Mouse (Mus musculus) gastrocnemius, postnatal 10 days (tissue): ENCODE measurements around the gene Pnpla5. TPM values are rescaled to one million over a fixed set of nuclear protein-coding genes. Genes with fewer than 3 reads are reported as not detected.
"Not testable (repeated sequence)": the region's sequence is repeated elsewhere in the genome, so short reads cannot be mapped to it uniquely, and the experiment has no call there.

Source experiments
- DNase-seq: peaks from one replicate; pipeline ENCODE4 v3.0.0; 2021; ENCODE audit warnings: mixed read lengths
- total RNA-seq, 2 experiments: library from RNA; stranded (reverse); gene quantifications; 2 replicates each; pipeline ENCODE4 v1.2.3; 2021

Pnpla5 gene
- total RNA-seq, 2 experiments from 2014 or later = not detected

DNA sequence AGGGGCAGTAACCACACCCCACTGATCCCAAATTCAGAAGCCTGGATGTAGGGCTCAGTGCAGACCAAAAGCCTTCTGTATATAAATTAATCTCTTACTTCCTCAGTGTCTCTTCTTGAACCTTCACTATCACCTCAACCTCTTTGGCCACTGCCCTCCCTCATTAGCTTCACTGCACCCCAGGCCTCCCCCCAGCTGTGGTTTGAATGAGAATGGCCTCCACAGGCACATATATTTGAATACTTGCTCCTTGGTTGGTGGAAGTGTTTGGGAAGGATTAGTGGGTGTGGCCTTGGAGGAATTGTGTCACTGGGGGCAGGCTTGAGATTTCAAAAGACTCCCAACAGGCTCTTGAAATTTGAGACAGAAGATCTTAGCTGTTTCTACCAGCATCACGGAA, 6.5 kb downstream of the Pnpla5 start:
- no peak for DNase-seq

DNA sequence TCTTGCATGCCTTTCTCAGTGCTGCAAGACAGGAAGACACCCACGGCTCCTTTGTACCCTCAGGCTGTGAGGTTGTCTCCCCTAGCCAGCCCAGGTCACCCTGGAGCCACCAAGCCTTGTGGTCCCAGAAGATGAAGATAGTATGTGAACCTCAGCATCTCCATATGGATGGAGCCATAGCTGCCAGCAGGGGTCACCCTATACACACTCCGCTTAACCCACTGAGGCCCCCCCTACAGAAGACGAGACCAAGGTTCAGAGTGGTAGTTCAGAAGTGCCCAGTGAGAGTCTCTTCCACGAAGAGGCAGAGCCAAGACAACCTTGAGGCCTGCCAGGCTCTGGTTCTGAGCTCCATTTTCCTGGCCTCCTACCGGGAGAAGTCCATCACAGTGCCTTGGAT, 7.2 kb downstream of the Pnpla5 start:
- no peak for DNase-seq

DNA sequence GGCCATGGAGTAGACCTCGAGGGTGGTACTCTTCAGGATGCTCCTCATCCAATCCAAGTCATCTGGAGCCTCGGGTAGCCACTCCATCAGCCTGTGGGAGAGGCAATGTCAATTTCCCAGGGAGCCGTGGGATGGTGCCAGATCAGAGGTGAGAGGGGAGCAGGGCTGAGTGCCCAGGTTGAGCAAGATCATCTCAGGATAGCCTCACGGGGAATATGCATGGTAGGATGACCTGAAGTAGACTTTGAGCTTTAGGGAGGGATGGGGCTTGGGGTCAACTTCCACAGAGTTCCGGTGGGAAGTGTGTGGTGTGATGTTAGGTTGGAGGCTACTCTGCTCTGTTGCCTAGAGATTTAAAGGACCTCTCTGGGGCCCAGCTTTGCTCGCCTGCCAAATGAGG, 9.1 kb downstream of the Pnpla5 start:
- no peak for DNase-seq

DNA sequence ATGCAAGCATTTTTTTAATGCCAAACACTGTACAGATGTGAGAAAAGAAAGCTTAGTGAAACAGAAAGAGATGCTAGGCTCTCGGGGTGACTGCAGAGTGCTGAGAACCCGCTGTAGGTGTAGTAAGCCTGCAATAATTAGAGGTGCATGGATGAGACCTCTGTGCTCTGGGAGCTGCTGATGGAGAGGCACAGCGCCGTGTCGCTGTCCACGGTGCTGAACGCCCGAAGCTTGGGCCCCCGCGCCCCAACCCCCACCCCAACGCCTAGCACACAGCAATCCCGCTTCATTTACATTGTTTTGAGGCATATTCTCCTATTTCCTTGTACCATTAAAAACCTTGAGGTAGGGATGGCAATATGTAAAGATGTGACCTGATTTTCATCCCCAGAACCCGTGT, 14.1 kb downstream of the Pnpla5 start:
- DNase-seq = peak; percentile 52

DNA sequence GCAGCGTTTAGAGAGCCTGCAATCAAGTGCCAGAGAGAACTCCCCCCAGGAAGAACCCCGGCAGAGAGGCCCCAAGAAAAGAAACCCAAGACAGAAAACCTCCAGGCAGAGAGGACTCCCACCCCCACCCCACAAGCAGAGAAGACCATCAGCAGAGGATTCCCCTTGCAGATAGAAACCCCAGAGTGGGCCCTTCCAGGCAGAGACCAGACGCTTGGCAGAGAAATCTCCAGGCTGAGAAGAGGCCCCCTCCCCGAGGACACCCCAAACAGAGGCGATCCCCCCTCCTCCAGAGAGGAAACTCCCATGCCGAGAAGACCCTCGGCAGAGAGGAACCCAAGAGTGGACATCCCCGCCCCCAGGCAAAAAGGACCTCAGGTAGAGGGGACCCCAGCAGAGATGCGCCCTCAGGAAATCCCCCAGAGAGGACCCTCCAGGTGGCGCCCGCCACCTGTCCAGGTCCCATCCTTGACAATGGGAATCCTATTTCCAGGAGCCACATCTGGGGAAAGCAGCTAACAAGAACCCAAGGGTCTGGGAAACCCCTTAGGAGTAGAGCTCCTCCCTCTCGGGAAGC, 17.0 kb downstream of the Pnpla5 start:
- no peak for DNase-seq

DNA sequence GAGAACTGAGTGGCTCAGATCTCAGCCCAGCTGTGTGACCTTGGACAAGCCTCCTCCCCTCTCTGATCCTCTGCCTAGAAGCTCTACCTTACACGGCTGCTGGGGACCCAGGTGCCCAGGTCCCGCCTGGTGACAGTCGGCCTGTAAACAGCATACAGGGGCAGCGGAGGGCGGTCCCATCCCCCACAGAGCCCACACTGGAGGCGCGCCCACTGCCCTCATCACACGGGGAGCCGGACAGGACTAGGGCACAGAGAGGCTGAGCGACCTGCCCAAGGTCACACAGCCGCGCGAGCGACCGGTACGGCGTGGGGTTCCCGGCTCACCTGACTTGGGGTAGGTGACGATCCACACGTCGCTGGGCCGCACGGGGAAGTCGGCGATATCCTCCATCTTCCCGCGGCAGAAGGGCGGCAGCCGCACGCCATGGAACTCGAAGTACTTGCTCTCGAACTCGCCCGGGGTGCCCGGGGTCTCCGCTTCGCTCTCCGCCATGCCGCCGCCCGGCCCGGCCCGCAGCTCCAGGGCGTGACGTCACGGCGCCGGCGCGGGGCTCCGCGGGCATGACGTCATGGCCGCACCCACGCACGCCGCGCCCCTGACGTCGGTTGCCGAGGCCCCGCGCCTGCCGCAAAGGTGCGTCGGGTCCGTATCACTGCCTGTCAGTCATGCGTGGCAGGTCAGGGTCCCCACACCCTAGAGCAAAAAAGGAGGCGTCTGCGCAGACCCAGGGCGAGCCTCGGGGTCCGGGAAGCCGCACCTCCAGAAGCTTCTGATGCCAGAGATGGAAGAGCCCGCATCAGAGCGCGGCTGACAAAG, 17.7 kb downstream of the Pnpla5 start, which contains the start of gene Sult4a1:
Gene Sult4a1 (minus strand): TSS at position 650 of the 819 bp plus-strand sequence.
- DNase-seq = no peak

DNA sequence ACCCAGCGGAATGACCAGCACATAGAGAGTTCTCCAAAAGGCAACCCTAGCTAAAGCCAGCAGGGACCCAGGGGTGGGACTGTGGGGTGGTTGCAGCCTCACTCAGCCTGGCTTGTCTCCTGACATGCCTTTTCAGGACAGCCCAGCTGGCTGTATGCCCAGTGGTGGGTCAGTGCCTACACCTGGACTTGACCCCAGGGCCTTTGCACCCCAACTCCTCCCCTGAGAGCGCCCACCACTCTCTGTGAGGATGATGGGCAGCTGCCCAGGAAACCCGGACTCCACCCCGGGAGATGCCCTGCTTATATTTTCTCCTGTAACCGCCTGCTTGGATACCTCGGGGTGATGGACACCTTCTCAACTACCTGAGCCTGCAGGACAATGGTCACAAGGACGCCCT, 18.3 kb downstream of the Pnpla5 start:
- DNase-seq = no peak

DNA sequence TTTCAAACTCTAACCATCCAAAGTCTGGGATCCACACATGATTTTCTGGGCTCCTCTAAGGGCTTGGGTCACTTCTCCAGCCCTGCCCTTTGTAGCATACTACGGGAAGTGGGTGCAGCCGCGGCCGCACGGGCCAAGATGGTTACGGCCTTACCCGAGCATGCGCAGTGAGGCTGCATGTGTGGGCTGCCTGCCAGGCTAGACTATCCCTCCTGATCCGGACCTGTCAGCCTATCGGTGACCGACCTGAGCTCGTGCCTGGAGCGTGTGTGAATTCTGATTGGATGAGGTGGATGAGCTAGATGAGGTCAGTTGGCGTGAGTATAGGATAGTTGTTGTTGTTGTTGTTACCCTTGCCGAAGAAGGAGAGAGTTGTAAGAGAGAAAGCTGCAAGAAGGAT, 25.4 kb downstream of the Pnpla5 start:
- not testable (repeated sequence) for DNase-seq

DNA sequence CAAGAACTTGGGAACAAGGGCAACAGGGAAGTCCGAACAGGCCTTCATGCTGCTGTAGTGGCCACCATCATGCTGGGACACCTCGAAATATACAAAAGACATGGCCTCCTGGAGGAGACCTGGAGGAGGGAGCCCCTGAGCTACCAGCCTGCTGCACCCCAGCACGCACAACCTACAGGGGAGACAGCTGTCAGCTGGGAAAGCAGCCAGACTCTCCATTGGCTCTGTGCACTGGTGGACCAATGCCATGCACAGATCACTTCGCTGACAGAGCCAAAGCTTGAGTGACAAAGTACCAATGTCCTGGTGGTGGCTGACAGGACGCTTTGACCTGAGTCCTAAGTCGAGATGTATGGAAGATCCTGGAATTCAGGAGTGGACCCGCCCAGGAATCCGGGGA, 26.9 kb downstream of the Pnpla5 start:
- DNase-seq = peak; percentile 43

DNA sequence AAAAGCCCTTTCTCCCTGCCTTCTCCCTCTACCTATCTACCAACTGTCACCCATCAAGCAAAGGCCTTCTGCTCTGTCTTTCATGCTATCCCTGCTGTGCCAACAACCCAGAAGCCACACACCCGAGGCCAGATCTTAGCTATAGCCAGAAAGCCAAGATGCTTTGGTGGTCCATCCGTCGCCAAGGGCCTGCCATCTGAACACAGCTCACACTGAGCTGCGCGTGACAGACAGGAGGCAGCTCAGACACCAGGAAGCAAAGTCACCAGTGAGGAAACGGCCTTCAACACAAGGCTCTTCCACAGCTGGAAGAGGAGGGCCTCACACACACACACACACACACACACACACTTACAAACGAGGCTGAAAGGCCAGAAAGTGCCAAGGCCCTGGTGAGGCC, 28.1 kb downstream of the Pnpla5 start:
- DNase-seq = no peak

DNA sequence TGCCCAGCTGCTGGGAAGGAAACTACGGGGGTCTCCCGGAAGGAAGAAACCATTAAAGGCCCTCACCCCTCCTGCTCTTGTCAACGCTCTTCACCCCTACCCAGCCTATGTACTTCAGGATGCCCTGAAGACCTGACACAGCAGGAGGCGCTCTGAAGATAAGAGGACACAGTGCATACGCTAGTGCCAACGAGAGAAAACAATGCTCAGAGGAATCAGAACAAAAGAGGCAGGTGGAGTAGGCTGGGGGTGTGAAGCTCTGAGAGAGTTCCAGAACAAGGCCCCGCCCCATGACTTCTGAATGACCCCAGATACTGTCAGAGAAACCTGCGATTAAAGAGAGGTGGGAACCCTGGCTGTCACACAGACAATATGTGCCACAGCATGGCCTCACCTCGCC, 36.2 kb downstream of the Pnpla5 start:
- no peak for DNase-seq

DNA sequence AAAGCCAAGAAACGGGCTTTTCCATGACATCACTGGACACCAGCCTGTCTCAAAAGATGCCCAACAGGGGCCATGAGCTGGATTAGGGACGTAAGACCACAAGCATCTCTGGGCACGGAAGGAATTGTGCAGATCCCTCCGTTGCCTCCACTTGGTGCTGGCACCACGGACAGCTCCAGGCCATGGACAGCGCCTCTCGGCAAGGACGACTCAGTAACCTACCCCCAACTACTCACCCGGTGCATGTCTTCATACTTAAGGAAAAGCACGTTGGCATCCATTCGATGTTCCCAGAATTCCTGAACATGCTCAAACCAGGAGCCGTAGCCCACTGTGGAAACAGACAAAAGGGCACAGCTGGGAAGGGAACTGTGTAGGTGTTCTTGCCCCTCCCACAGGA, 36.6 kb downstream of the Pnpla5 start:
- DNase-seq = no peak

DNA sequence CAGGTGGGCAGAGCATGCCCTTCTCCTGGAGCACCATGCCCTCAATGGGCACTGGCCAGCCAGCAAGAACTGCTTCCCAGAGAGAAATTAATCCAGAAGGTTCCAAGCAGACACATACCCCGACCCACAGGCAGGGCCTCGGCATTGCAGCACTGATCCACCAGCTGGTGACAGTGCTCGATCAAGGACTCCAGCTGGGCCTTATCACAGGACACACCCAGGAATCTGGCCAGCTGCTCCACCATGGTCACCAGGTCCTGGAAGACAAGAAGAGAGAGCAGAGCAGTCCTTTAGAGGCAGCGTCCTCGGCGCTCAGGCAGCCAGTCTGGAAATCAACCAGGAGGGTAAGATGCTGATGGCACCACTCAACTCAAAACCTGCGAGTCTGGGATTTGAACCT, 42.9 kb downstream of the Pnpla5 start:
- no peak for DNase-seq

DNA sequence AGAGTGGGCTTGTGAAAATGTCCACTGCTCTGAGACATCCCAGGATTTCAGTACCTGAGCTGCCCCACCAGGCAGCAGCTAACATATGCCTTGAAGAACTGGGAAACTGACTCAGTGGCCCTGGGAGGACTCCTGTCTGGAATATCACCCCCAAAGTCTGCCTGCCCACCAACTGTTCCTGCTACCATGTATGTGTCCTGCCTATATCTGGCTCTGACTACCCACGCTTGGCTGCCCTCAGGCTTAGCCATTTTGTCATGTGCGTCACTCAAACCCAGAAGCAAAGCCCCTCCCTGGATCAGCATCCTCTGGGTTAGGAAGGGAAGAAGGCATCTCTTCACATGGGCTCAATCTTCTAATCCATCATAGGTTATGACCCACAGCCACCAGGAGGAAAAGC, 43.5 kb downstream of the Pnpla5 start:
- DNase-seq = no peak

DNA sequence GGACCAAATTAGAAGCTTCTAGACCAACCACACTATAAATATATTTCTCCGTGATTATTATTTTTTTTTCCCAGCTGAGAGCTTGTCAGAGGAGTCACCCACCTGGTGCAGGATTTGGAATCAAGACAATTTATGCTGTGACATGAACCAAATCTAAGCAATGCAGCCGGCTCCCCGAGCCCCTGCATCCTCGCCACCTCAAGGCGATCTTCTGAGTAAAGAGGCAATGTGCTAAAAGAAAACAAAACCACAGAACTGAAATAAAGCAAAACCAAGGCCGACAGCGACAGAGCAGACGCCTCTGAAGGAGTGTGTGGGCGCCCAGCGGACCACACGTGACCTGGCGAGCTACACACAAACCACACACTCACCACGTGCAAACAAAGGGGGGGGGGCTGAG, 44.3 kb downstream of the Pnpla5 start:
- no peak for DNase-seq

DNA sequence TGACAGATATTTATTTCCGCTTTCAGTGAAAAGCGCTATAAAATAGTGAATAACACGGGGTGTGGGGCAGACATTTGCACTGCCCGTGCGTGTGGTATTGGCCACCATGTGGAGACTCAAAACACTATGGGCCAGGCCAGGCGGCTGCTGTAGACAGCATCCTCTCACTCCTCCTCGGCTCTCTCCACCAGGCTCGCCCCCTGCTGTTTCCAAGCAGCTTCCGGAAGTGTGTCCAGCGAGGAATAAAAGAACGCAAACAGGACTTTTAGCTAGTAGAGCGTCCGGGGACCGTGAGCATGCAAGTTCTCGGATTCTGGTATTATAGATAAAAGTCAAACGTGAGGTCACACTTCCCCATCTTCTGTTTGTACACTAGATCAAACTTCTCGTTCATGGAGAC, 45.8 kb downstream of the Pnpla5 start:
- no peak for DNase-seq

DNA sequence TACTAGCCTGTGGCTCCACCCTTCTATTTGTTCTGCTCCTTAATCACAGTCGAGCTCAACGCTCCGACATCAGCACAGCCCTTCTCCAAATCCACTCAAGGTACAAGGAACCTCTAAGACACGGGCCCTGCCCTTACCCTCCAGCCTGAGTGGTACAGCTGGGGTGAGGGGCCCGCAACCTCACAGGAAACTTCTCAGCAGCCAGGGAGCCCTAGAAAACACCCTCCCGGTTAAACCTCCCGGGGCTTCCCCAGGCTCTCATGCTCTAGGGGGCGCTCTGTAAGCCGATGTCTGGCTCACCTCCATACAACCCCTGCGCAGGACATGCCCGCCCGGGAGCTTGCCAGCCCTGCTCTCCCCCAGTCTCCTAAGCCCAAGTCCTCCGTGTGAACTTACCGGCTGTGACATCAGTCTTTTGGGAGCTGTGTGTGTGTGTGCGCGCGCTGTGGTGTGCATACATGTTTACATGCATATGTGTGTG, 48.2 kb downstream of the Pnpla5 start:
- no peak for DNase-seq

DNA sequence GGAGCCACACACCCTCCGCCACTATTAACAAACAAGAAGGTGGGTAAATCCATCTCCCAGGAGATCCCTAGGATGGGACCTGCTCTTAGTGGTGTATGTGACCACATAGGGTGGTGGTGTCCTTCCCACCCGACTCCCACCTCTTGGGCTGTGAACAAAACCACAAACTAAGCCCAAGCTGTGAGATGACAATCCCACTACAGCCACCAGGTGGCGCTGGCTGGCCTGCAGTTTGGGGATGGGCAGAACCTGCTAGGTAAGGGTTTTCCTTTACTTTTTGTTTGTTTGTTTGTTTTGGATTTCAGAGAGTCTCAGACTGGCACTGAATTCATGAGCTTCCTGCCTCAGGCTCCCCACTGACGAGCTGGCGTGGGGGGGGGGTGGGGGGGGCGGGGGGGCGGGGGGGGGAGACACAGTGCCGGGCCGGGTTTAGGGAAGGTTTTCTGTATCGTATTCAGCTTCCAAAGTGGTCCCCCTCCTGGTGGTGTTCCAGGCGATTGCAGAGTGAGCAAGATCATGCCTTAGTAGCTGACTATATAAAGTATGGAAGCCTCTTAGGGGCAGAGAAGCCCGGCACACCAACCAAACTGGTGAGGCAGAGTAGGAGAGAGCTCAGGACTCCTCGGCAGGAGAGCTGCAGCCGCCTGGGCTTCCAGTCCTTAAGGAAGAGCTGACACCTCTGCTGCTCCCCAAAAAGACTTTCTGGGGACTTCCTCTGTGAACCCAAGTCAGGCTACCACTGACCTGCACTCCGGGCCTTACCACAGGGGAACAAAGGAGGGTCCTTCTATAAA, 48.9 kb downstream of the Pnpla5 start:
- peak; percentile 72 for DNase-seq

DNA sequence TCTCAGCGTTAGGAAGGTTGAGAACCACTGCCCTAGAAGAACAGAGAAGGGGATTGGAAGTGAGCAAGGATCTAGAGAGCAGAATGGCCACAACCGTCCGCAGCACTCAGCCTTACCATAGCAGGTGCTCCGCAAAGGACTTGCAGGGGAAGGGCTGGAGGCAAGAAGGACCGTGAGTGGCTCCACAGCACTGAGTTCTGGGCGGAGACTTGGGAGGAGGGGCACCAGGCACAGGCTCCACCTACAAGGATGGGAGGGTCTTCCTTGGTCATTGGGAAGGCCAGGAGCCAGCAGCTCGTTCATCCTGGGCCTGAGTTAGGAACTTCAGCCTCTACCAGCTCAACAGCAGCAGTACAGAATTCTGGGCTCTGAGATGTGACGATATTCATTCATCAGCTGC, 49.9 kb downstream of the Pnpla5 start:
- no peak for DNase-seq

DNA sequence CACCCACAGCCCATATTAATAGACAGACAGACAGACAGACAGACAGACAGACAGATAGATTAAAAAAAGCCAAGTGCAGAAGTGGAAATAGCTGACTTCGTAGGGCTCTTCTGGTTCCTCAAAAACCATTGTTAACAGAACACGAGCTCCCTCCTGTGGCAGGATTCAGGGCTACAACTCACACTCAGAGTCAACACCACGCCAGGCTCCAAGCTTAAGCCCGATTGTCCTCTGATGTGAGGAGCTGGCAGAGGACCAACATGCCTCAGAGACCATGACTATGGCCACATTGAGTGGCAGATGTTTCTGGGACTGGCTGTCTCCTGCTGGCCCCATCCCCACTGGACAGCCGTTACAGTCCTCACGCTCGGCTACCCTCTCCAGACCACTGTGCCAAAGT, 50.7 kb downstream of the Pnpla5 start:
- DNase-seq = peak; percentile 74

DNA sequence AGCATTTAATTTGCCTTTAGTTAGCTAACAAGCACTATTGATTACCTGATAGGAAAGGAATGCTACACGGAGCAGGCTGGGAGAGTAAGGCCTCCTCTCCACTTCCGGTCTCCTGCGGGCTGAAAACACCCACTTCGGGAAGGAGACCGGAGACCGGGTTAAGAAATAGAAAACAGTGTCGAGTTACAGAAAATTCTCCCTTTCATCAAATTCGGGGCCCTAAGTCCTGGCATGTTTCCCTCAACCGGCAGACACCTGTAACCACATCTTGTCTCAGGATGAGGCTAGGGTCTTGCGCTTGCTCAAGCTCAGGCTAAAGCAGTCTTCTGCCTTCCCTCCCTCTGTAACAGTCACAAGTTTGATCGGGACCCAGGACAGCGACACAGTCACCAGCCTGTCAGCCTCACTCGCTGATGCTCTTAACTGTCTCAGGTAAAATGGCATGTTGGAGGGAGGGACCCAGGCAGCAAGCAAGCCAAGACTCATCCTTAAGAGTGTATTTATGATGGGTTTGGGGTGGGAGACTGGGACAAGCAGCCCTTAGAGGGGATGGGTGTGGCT, 52.8 kb downstream of the Pnpla5 start:
- no peak for DNase-seq

DNA sequence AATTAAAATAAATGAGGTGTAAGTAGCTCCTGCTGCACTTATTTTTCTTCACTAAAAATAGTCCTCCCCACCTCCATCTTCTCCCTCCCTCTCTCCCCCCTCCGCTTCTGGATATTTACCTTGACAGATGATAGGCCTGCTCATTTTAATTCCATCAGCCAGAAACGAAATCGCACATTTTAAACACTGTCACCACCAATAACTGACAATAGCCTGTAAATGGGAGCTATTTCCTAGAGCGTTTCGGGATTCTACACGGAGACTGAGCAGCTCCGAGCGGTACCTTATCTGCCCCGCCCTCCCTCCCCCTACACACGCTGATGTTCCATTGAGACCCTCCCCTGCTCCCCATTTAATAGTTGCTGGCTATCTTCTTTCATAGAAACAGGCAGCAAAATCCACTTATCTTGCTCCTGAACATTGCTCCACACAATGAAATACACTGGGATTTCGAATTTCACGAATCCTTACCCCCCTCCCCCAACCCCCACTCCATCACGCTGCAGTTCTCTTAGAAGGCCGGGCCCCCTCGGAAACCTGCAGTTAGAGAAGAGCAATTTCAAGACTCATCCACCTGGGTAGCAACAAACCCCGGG, 53.4 kb downstream of the Pnpla5 start:
- no peak for DNase-seq
